Mouse (Mus musculus) heart, embryonic 11.5 days (tissue): ENCODE results near the gene Aph1c. TPM values are rescaled to one million over a fixed set of nuclear protein-coding genes. Genes with fewer than 3 reads are reported as not detected.
A peak's percentile ranks its signal among the peaks of the same experiment; 100 is the strongest.
"Not testable (repeated sequence)": the region's sequence is repeated elsewhere in the genome, so short reads cannot be mapped to it uniquely, and the experiment has no call there.

Experiments used
- ATAC-seq: fragments of 200-750 bp; cut with Nextera tagmentation; replicated peaks from 2 replicates; pipeline ENCODE4 v1.8.0; 2017; ENCODE audit warnings: moderate library complexity; ENCODE audit not compliant: insufficient number of reproducible peaks, low FRiP score, low TSS enrichment
- H3K27ac ChIP-seq: fragments of 300-500 bp; sonication (generic); 2 replicates; pipeline ENCODE4 v1.5.1; 2014; ENCODE audit warnings: mild to moderate bottlenecking, low read depth, low read length
- H3K27me3 ChIP-seq: fragments of 300-500 bp; sonication (generic); 2 replicates; pipeline ENCODE4 v1.6.1; 2014; ENCODE audit warnings: mild to moderate bottlenecking, low read length, mixed read lengths; ENCODE audit not compliant: control insufficient read depth, insufficient read depth
- H3K36me3 ChIP-seq: fragments of 300-500 bp; sonication (generic); 2 replicates; pipeline ENCODE4 v1.6.1; 2014; ENCODE audit warnings: mild to moderate bottlenecking, low read length, moderate library complexity, mixed read lengths; ENCODE audit not compliant: control insufficient read depth, insufficient read depth
- H3K4me1 ChIP-seq: fragments of 300-500 bp; sonication (generic); 2 replicates; pipeline ENCODE4 v1.6.1; 2014; ENCODE audit warnings: low read length; ENCODE audit not compliant: control insufficient read depth, insufficient read depth
- H3K4me2 ChIP-seq: fragments of 300-500 bp; sonication (generic); 2 replicates; pipeline ENCODE4 v1.6.1; 2014; ENCODE audit warnings: mild to moderate bottlenecking, moderate library complexity
- H3K4me3 ChIP-seq: fragments of 300-500 bp; sonication (generic); 2 replicates; pipeline ENCODE4 v1.5.1; 2014; ENCODE audit warnings: low read depth, low read length
- H3K9ac ChIP-seq: fragments of 300-500 bp; sonication (generic); 2 replicates; pipeline ENCODE4 v1.6.1; 2014; ENCODE audit warnings: mild to moderate bottlenecking, low read depth, low read length, moderate library complexity
- H3K9me3 ChIP-seq: fragments of 300-500 bp; sonication (generic); replicated peaks from 2 replicates; pipeline ENCODE4 v1.6.1; 2016; ENCODE audit warnings: low read length; ENCODE audit not compliant: control insufficient read depth
- WGBS: fragments of 180-500 bp; shearing (Covaris S2); extraction: QIAGEN DNeasy Blood & Tissue Kit; methylation state at CpG from one replicate; pipeline ENCODE4 v1.1.7; 2014; ENCODE audit not compliant: insufficient replicate concordance; 5-methylcytosine and 5-hydroxymethylcytosine counted together
- polyA plus RNA-seq: library from polyadenylated mRNA; unstranded; fragments of >200 nt; fragmentation: Nextera tagmentation; extraction: Ambion mirVana; gene quantifications from 2 replicates; pipeline ENCODE4 v1.2.1, GENCODE M21; 2014

Aph1c gene
- polyA plus RNA-seq, 1 experiment from 2014 or later = 0.34 TPM

GRCm38 (mm10) chr9:66873531-66873930, 39.0 kb upstream of the Aph1c start:
- H3K4me1 ChIP-seq = peaks cover 3% of the 10 kb centered on the region; the same call in 1 of the 2 replicates
- H3K4me3 ChIP-seq = no peak overlapping the region
- ATAC-seq = no peak

GRCm38 (mm10) chr9:66873009-66873408, 38.5 kb upstream of the Aph1c start:
- 80% methylated on average over 2 of the region's 2 CpGs for WGBS
- not testable (repeated sequence) for H3K9ac ChIP-seq

More at GRCm38 (mm10) chr9:66873531-66873930, 39.0 kb upstream of the Aph1c start:
- Histone ChIP-seq H3K4me2 (no peak overlapping the region), H3K9ac (no peak overlapping the region), H3K36me3 (no peaks in the 10 kb centered on the region), H3K27me3 (no peaks in the 10 kb centered on the region), H3K27ac (no peak overlapping the region), H3K9me3 (no peaks in the 10 kb centered on the region)

GRCm38 (mm10) chr9:66872015-66872727, 37.6 kb upstream of the Aph1c start:
- H3K4me3 ChIP-seq = no peak overlapping the region
- H3K4me2 ChIP-seq = no peak overlapping the region
- no peak overlapping the region for H3K27ac ChIP-seq
- H3K27me3 ChIP-seq = no peaks in the 10 kb centered on the region
- WGBS = 71% methylated on average over 10 of the region's 10 CpGs
- H3K9me3 ChIP-seq = no peaks in the 10 kb centered on the region
- no peak overlapping the region for H3K9ac ChIP-seq
- H3K36me3 ChIP-seq = no peaks in the 10 kb centered on the region
- H3K4me1 ChIP-seq = peaks cover 6% of the 10 kb centered on the region; the same call in 1 of the 2 replicates
- ATAC-seq = no peak

More at GRCm38 (mm10) chr9:66873009-66873408, 38.5 kb upstream of the Aph1c start:
- H3K4me1 ChIP-seq, H3K9me3 ChIP-seq, H3K4me2 ChIP-seq, ATAC-seq, H3K27me3 ChIP-seq, H3K36me3 ChIP-seq, H3K27ac ChIP-seq, H3K4me3 ChIP-seq: not testable (repeated sequence)

DNA sequence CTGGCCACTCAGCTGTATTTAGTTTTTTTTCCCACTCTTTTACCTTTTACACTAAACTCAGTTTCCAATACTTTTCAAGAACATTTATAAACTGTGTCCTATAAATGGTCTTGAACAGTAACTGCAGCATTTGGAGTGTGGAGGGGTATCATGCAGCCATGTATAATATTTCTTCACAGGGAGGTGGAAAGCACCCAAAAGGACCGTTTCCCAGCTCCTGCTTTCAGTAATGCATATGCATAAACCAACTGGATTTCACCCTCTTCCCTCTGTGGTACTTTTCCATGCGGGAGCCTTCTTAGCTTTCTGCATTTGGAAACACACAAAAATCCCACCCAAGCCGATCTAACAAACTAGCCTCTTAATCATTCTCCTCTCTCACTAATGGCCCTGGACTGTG, 30.2 kb upstream of the Aph1c start:
- Histone ChIP-seq H3K9me3 (no peaks in the 10 kb centered on the region), H3K36me3 (0 out of 2 replicates have a peak, but pooled peaks cover 3% of the 10 kb centered on the region), H3K4me2 (no peak overlapping the region), H3K27me3 (no peaks in the 10 kb centered on the region), H3K4me1 (peaks cover 18% of the 10 kb centered on the region; the same call in 1 of the 2 replicates), H3K4me3 (no peak overlapping the region), H3K9ac (no peak overlapping the region), H3K27ac (no peak overlapping the region)
- no peak for ATAC-seq
- 72% methylated on average over 3 of the region's 3 CpGs for WGBS

GRCm38 (mm10) chr9:66863456-66863855, 28.9 kb upstream of the Aph1c start:
- H3K27ac ChIP-seq = peak overlapping the region; percentile 12; the same call in 1 of the 2 replicates
- 0 out of 2 replicates have a peak, but pooled peaks cover 4% of the 10 kb centered on the region for H3K36me3 ChIP-seq
- peaks cover 18% of the 10 kb centered on the region; the same call in 1 of the 2 replicates for H3K4me1 ChIP-seq
- H3K27me3 ChIP-seq = no peaks in the 10 kb centered on the region
- no peak for ATAC-seq
- H3K9me3 ChIP-seq = no peaks in the 10 kb centered on the region
- 58% methylated on average over 3 of the region's 3 CpGs for WGBS
- H3K9ac ChIP-seq = no peak overlapping the region
- no peak overlapping the region for H3K4me2 ChIP-seq
- H3K4me3 ChIP-seq = no peak overlapping the region

DNA sequence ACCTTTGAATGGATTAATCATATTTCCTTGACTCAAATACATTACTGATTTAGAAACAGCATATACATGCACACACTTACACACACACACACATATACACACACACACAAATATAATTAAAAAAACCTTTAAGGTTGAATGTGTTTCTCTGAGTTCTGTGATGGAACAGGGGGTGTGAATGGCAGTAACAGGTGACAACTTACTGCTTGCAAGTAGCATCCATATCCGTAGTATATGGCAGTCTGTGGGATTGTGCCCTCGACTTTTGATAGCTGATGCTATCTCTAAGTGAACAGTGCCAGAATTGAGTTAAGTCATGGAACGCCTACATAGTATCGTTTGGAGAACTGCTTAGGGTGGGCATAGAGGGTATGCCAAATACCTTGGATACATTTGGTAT, 27.7 kb upstream of the Aph1c start:
- H3K9me3 ChIP-seq = no peaks in the 10 kb centered on the region
- ATAC-seq = no peak
- H3K27me3 ChIP-seq = no peaks in the 10 kb centered on the region
- peaks cover 15% of the 10 kb centered on the region; the same call in 1 of the 2 replicates for H3K4me1 ChIP-seq
- H3K4me3 ChIP-seq = no peak overlapping the region
- H3K36me3 ChIP-seq = 0 out of 2 replicates have a peak, but pooled peaks cover 4% of the 10 kb centered on the region
- H3K9ac ChIP-seq = no peak overlapping the region
- no peak overlapping the region for H3K27ac ChIP-seq
- H3K4me2 ChIP-seq = no peak overlapping the region
- 90% methylated on average over 4 of the region's 4 CpGs for WGBS

- no peak overlapping the region for H3K4me2 ChIP-seq
- H3K4me1 ChIP-seq = peaks cover 15% of the 10 kb centered on the region; the same call in 1 of the 2 replicates
- no peak for ATAC-seq
- 83% methylated on average over 5 of the region's 5 CpGs for WGBS
- no peak overlapping the region; the same call in 1 of the 2 replicates for H3K9ac ChIP-seq
- no peaks in the 10 kb centered on the region for H3K27me3 ChIP-seq
- H3K4me3 ChIP-seq = no peak overlapping the region
- 0 out of 2 replicates have a peak, but pooled peaks cover 4% of the 10 kb centered on the region for H3K36me3 ChIP-seq
- no peak overlapping the region for H3K27ac ChIP-seq
- no peaks in the 10 kb centered on the region for H3K9me3 ChIP-seq
These were observed 26.7 kb upstream of the Aph1c start for GRCm38 (mm10) chr9:66861104-66861767.

GRCm38 (mm10) chr9:66859523-66859922, 25.0 kb upstream of the Aph1c start:
- Histone ChIP-seq H3K27ac (no peak overlapping the region), H3K27me3 (no peaks in the 10 kb centered on the region), H3K4me1 (peaks cover 14% of the 10 kb centered on the region; the same call in 1 of the 2 replicates), H3K36me3 (0 out of 2 replicates have a peak, but pooled peaks cover 4% of the 10 kb centered on the region), H3K9me3 (no peaks in the 10 kb centered on the region), H3K9ac (no peak overlapping the region), H3K4me2 (no peak overlapping the region), H3K4me3 (no peak overlapping the region)
- WGBS = 87% methylated on average over 5 of the region's 5 CpGs
- no peak for ATAC-seq
